Mouse (Mus musculus): ENCODE measurements around the gene Exoc2.

Exoc2 gene

DNA sequence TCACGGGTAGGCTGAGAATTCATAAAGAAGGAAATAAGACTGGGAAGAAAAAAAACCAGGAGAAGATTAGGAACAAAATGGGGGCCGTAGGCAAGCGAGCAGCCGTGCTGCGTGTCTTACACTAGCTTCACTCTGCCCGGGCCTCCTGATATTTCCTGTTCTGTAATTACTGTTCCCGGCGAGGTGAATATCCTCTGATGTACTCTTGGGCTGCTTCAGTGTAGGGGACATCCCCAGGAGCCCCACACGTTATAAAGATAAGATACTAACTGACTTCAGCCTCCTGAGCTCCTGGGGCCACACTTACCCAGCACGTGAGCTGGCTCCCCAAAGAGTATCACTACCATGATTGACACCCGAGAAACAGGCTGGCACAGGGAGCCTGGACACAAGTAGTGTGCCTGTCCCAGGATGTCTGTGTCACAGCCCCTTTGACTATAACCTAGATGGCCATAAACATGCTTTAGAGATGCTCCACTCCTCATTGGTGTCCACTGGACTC is 196.2 kb downstream of the Exoc2 start:
- no peak for DNase-seq (ENCODE audit: low spot score in 2 of 2)

DNA sequence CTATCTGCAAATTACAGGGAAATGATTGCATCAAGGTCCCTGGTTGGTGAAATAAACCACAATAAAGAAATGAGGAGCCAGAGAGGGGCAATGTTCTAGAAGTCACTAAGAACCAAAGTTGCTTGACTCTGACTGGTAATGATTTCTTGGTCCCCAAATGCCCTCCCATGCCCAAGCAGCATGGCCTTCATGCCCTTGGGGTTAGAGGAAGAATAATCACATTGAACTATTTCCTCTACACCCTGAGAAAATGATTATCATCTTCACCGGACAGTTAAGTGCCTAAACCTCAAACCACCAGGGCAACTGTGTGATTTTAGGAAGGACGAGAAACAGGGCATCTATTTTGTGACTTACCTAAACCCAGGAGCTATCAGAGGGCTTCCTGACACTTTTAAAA is 197.9 kb downstream of the Exoc2 start:
- DNase-seq (ENCODE audit: low spot score in 2 of 2) = peak in 1 of 2 experiments; percentile 27

DNA sequence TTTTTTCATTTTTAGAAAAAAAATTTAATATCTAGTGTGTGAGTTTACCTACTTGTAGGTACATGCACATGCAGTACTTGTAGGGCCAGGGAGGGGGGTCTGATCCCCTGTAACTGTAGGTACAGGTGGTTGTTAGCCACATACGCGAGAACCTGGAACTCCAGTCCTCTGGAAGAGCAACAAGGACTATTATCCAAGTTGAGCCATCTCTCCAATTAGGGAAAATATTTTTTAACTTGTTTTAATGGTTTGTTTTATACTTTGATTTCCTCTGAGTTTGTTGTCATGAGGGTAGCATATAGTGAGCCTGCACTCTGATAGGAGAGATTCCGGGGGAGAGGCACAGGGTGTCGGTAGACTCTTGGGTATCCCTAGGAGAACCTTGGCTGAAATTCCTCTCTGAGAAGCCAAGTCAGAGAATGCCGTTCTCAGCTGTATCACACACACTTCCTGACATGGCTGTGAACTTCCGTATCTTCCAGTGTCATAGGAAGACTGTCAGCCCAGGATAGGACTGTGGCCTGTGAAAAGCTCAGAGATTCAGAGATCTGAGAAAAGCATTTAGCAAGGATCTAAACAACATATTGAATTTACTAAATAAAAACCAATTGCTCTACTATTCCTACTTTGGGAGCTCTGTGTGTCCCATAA is 206.3 kb downstream of the Exoc2 start:
- DNase-seq (ENCODE audit: low spot score in 2 of 2) = no peak

- DNase-seq (ENCODE audit: low spot score in 2 of 2) = peak in 1 of 2 experiments; percentile 38
Measured at GRCm38 (mm10) chr13:30766636-30767476, 207.0 kb downstream of the Exoc2 start.

- DNase-seq (ENCODE audit: low spot score in 2 of 2) = no peak
Measured at GRCm38 (mm10) chr13:30765906-30766305, 208.0 kb downstream of the Exoc2 start.

DNA sequence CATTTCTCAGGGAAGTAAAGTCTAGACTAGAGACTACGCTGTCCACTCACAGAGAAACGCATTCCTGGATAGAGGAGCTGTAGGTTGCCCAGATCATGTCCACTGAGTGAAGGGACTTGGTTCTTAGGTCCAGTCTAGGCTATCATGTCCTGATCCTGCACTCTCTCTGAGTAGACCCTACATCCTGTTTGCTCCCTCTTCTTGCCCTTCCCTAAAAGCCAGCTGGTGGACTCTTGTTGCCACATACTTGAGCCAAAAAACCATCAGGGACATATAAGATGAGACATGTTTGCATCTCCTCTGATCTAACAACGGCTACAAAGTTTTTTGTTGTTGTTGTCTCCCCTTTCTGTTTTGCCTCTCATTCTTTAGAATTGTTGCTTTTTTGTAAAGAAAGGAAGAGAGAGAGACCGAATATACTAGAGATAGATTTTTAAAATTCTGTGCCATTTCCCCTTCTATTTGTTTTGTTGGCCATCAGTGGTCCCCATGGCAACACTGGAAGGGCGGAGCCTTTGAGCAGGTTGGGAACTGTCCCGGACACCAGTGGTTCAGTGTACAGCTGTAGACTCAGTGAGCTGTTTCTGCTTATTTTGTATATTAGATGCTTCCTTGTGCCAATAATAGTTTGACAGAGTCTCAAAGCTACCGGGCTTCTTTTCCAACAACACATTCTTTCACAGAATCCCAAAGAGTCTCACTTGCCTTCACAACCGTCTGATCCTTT is 209.7 kb downstream of the Exoc2 start:
- peak in 1 of 2 experiments; percentile 70 for DNase-seq (ENCODE audit: low spot score in 2 of 2)
